Mouse (Mus musculus) embryonic fibroblast, embryonic 13.5 days (primary cell): ENCODE measurements at regions not wholly inside any gene's neighbourhood (a gene's known extent, or its start where the extent isn't known, plus 50 kb on each side); places are given as distances from the start of the nearest gene placed in this dataset.

Source experiments
- CTCF ChIP-seq: IDR thresholded peaks from 2 replicates; pipeline ENCODE4 v1.5.1; 2011; ENCODE audit warnings: mild to moderate bottlenecking, control low read depth, low read length, moderate library complexity, borderline replicate concordance; ENCODE audit not compliant: insufficient read depth
- POLR2A ChIP-seq: IDR thresholded peaks from 2 replicates; pipeline ENCODE4 v1.6.1; 2011; ENCODE audit warnings: low read depth, mild to moderate bottlenecking, control low read depth, low read length, moderate library complexity

GRCm38 (mm10) chr19:15761086-15761485, 186.1 kb downstream of the Psat1 start:
- TF ChIP-seq CTCF (no peak), POLR2A (no peak)
